Mouse (Mus musculus) myocyte (in vitro differentiated cells): Measurements from ENCODE around the gene Bicdl1. TPM values are rescaled to one million over a fixed set of nuclear protein-coding genes. Genes with fewer than 3 reads are reported as not detected.

Experiments used
- H3K27me3 ChIP-seq: one replicate; pipeline ENCODE4 v1.6.1; 2011; ENCODE audit not compliant: control insufficient read depth, insufficient read depth, insufficient read length
- H3K36me3 ChIP-seq: one replicate; pipeline ENCODE4 v1.6.1; 2011; ENCODE audit not compliant: control insufficient read depth, insufficient read depth
- H3K4me2 ChIP-seq: one replicate; pipeline ENCODE4 v1.6.1; 2011; ENCODE audit warnings: low read depth, control low read depth
- H3K4me3 ChIP-seq: one replicate; pipeline ENCODE4 v1.5.1; 2011; ENCODE audit warnings: mild to moderate bottlenecking, control low read depth, moderate library complexity
- H3K79me2 ChIP-seq: one replicate; pipeline ENCODE4 v1.6.1; 2011; ENCODE audit not compliant: control insufficient read depth, insufficient read depth
- H3ac ChIP-seq: one replicate; pipeline ENCODE4 v1.6.1; 2011; ENCODE audit not compliant: control insufficient read depth, insufficient read length
- CEBPB ChIP-seq: IDR thresholded peaks from 2 replicates; pipeline ENCODE4 v1.6.1; 2011; ENCODE audit warnings: mild to moderate bottlenecking, moderate library complexity; ENCODE audit not compliant: poor library complexity, insufficient read depth, severe bottlenecking
- E2F4 ChIP-seq: IDR thresholded peaks from one replicate; pipeline ENCODE4 v1.6.1; 2011; ENCODE audit warnings: mild to moderate bottlenecking, control low read depth, moderate library complexity; ENCODE audit not compliant: insufficient read depth
- MAX ChIP-seq: IDR thresholded peaks from one replicate; pipeline ENCODE4 v1.6.1; 2011; ENCODE audit warnings: low read depth, mild to moderate bottlenecking, control low read depth
- MYOD1 ChIP-seq, 3 experiments: IDR thresholded peaks; one replicate each; pipeline ENCODE4 v1.6.1; 2011; ENCODE audit warnings: control low read depth in 2 of 3, low read depth in 2 of 3, mild to moderate bottlenecking in 2 of 3, moderate library complexity in 1 of 3; ENCODE audit not compliant: insufficient read length in 2 of 3, control insufficient read depth in 1 of 3
- MYOG ChIP-seq, 3 experiments: IDR thresholded peaks; one replicate each; pipeline ENCODE4 v1.6.1; 2011; ENCODE audit warnings: control low read depth in 2 of 3, low read depth in 2 of 3, mild to moderate bottlenecking in 2 of 3; ENCODE audit not compliant: insufficient read length in 2 of 3, control insufficient read depth in 1 of 3, insufficient read depth in 1 of 3
- POLR2A ChIP-seq: IDR thresholded peaks from one replicate; pipeline ENCODE4 v1.6.1; 2011; ENCODE audit warnings: low read depth, mild to moderate bottlenecking, control low read depth, moderate library complexity; ENCODE audit not compliant: insufficient read length
- POLR2AphosphoS2 ChIP-seq: IDR thresholded peaks from one replicate; pipeline ENCODE4 v1.6.1; 2011; ENCODE audit warnings: low read depth, control low read depth; ENCODE audit not compliant: insufficient read length
- REST ChIP-seq: IDR thresholded peaks from one replicate; pipeline ENCODE4 v1.6.1; 2011; ENCODE audit warnings: mild to moderate bottlenecking, control low read depth, moderate library complexity; ENCODE audit not compliant: insufficient read depth, insufficient read length
- SRF ChIP-seq: IDR thresholded peaks from one replicate; pipeline ENCODE4 v1.6.1; 2011; ENCODE audit warnings: low read depth; ENCODE audit not compliant: control insufficient read depth, insufficient read length
- TCF12 ChIP-seq: IDR thresholded peaks from one replicate; pipeline ENCODE4 v1.6.1; 2011; ENCODE audit warnings: mild to moderate bottlenecking, control low read depth; ENCODE audit not compliant: poor library complexity, insufficient read depth, severe bottlenecking
- TCF3 ChIP-seq: IDR thresholded peaks from one replicate; pipeline ENCODE4 v1.6.1; 2011; ENCODE audit warnings: low read depth, control low read depth; ENCODE audit not compliant: insufficient read length
- USF1 ChIP-seq: IDR thresholded peaks from one replicate; pipeline ENCODE4 v1.6.1; 2011; ENCODE audit warnings: low read depth, mild to moderate bottlenecking, control low read depth, moderate library complexity
- polyA plus RNA-seq: library from polyadenylated mRNA; unstranded; fragments of >200 nt; fragmentation: generic; extraction: Trizol; gene quantifications from one replicate; pipeline ENCODE4 v1.2.1, GENCODE M21; 2012; ENCODE audit warnings: missing spikeins

Bicdl1 gene
- polyA plus RNA-seq, 1 experiment, result 2.8 TPM

DNA sequence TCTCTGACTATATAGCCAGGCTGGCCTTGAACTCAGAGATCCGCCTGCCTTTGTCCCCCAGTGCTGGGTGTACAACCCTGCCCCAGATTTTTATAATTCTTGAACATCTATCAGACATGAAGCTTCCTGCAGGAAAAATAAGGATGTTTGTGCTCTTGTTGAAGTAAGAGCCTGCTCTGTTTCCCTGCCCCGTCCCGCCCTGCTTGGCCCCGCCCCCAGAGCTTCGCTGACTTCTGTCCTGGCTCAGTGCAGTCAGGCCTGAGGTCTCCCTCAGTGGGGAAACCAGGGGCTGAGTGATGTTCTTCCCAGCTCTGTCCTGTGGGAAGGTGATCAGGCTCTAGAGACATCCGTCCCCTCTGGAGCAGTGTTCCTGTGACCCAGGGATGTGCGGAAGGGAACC is 108.7 kb downstream of the Bicdl1 start:
- no peaks in the 10 kb centered on the region for H3K36me3 ChIP-seq
- no peaks in the 10 kb centered on the region for H3K79me2 ChIP-seq
- H3K27me3 ChIP-seq, result no peaks in the 10 kb centered on the region
- TF ChIP-seq POLR2AphosphoS2 (no peak), E2F4 (no peak), MAX (no peak), USF1 (no peak), MYOD1 (IDR thresholded peaks at IDR 0.05; ENCODE audit: control insufficient read depth in 1 of 3, insufficient read length in 2 of 3, low read depth in 2 of 3) (no peak), TCF12 (no peak), REST (no peak), MYOG (IDR thresholded peaks at IDR 0.05; ENCODE audit: control insufficient read depth in 1 of 3, insufficient read depth in 1 of 3, insufficient read length in 2 of 3, low read depth in 2 of 3) (no peak), POLR2A (no peak), TCF3 (no peak), SRF (no peak), CEBPB (no peak)
- H3ac ChIP-seq, result no peak overlapping the region
- H3K4me3 ChIP-seq, result no peak overlapping the region
- no peak overlapping the region for H3K4me2 ChIP-seq

DNA sequence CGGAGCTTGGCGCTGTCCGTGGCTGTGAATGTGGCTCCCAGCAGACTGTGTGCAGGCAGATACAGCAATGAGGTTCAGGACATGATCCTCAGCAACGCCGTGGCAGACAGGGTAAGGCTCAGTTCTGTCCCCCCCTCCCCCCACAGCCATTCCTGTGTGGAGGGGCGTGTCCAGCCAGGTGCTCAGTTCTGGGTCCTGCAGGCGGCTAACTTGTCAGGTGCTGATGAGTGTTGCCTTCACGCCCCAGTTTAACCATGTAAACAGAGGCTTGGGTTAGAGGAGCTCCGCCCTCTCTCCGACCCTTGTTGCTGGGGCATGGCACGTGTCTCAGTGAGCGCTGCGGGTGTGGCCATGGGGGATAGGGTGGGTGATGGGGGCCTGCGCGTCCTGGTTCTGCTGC is 111.7 kb downstream of the Bicdl1 start:
- H3K79me2 ChIP-seq, result no peaks in the 10 kb centered on the region
- H3K4me2 ChIP-seq, result no peak overlapping the region
- TF ChIP-seq USF1, result no peak
- no peak for TF ChIP-seq E2F4
- TF ChIP-seq TCF12, result no peak
- no peak for TF ChIP-seq REST
- TF ChIP-seq SRF, result no peak
- no peak for TF ChIP-seq POLR2A
- TF ChIP-seq MYOD1 (IDR thresholded peaks at IDR 0.05; ENCODE audit: control insufficient read depth in 1 of 3, insufficient read length in 2 of 3, low read depth in 2 of 3), result no peak
- no peak for TF ChIP-seq TCF3
- no peak for TF ChIP-seq CEBPB
- no peak for TF ChIP-seq MYOG (IDR thresholded peaks at IDR 0.05; ENCODE audit: control insufficient read depth in 1 of 3, insufficient read depth in 1 of 3, insufficient read length in 2 of 3, low read depth in 2 of 3)
- no peak for TF ChIP-seq POLR2AphosphoS2
- no peak for TF ChIP-seq MAX
- H3K27me3 ChIP-seq, result no peaks in the 10 kb centered on the region
- H3ac ChIP-seq, result no peak overlapping the region
- no peak overlapping the region for H3K4me3 ChIP-seq
- H3K36me3 ChIP-seq, result peaks cover 4% of the 10 kb centered on the region

DNA sequence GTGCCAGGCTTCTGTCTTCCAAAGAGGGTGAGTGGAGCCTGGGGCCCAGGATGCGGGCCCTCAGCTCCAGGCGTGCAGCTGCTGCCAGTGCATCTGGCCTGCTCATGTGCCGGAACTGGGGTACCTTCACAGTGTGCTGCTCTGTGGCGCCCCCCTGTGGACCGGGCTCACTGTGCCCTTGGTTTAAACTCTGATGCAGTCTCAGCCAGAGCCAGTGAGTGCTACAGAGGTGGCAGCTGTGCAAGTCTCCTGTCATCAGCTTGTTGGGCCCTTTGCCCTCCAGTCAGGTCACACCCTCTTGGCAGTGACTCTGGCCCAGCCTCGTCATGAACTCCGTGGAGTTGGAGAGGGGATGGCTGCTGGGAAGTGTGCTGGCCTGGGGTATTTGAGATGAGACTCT is 116.5 kb downstream of the Bicdl1 start:
- TF ChIP-seq MYOG (IDR thresholded peaks at IDR 0.05; ENCODE audit: control insufficient read depth in 1 of 3, insufficient read depth in 1 of 3, insufficient read length in 2 of 3, low read depth in 2 of 3) (peak in 1 of 3 experiments; percentile 9), USF1 (no peak)
- no peaks in the 10 kb centered on the region for H3K27me3 ChIP-seq
- peaks cover 8% of the 10 kb centered on the region for H3K36me3 ChIP-seq
- H3K4me3 ChIP-seq, result no peak overlapping the region
- H3ac ChIP-seq, result no peak overlapping the region
- no peaks in the 10 kb centered on the region for H3K79me2 ChIP-seq
- no peak overlapping the region for H3K4me2 ChIP-seq

DNA sequence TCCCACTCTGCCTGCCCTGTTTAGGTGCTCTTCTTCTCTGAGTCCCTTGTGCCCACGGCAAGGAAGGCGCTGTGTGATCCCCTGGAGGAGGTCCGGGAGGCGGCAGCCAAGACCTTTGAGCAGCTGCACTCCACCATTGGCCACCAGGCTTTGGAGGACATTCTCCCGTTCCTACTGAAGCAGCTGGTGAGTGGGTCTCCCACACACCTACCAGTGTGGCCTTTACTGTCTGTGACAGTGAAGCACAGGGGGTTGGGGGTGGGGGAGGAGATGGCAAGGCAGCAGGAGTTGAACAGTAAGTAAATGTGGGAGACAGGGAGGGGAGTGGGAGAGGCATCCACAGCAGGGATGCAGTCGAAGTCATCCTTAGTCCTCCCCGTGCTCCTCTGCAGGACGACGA is 118.1 kb downstream of the Bicdl1 start:
- TF ChIP-seq MYOG (IDR thresholded peaks at IDR 0.05; ENCODE audit: control insufficient read depth in 1 of 3, insufficient read depth in 1 of 3, insufficient read length in 2 of 3, low read depth in 2 of 3), result no peak
- no peak for TF ChIP-seq CEBPB
- no peak for TF ChIP-seq MYOD1 (IDR thresholded peaks at IDR 0.05; ENCODE audit: control insufficient read depth in 1 of 3, insufficient read length in 2 of 3, low read depth in 2 of 3)
- no peak for TF ChIP-seq MAX
- TF ChIP-seq REST, result no peak
- no peak for TF ChIP-seq TCF3
- no peak for TF ChIP-seq POLR2A
- no peak for TF ChIP-seq E2F4
- TF ChIP-seq POLR2AphosphoS2, result no peak
- TF ChIP-seq TCF12, result no peak
- no peak for TF ChIP-seq SRF
- no peak for TF ChIP-seq USF1
- no peak overlapping the region for H3K4me2 ChIP-seq
- no peak overlapping the region for H3ac ChIP-seq
- H3K4me3 ChIP-seq, result no peak overlapping the region
- no peaks in the 10 kb centered on the region for H3K79me2 ChIP-seq
- H3K36me3 ChIP-seq, result peaks cover 14% of the 10 kb centered on the region
- H3K27me3 ChIP-seq, result no peaks in the 10 kb centered on the region

DNA sequence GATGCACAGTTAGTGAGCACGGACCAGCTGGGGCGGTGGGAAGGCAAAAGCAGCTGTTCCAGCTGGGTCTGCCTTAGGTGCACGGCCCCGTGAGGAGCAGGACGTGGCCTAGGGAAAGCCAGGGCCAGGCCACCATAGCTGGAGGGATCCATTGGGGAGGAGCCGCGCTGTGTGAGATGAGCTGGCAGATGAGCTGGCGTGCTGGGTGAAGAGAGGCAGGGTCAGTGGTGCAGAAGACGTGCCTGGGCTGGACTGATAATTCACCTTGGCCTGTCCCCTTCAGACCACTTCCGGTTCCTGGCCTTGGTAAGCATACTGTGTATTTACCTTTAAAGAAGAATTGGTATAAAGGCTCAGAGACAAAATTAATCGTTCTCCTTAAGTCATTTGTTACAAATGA is 119.9 kb downstream of the Bicdl1 start:
- no peak for TF ChIP-seq E2F4
- TF ChIP-seq REST, result no peak
- TF ChIP-seq MAX, result no peak
- TF ChIP-seq POLR2A, result no peak
- TF ChIP-seq MYOG (IDR thresholded peaks at IDR 0.05; ENCODE audit: control insufficient read depth in 1 of 3, insufficient read depth in 1 of 3, insufficient read length in 2 of 3, low read depth in 2 of 3), result no peak
- TF ChIP-seq CEBPB, result no peak
- TF ChIP-seq SRF, result no peak
- no peak for TF ChIP-seq TCF12
- no peak for TF ChIP-seq USF1
- TF ChIP-seq TCF3, result no peak
- TF ChIP-seq POLR2AphosphoS2, result no peak
- no peak for TF ChIP-seq MYOD1 (IDR thresholded peaks at IDR 0.05; ENCODE audit: control insufficient read depth in 1 of 3, insufficient read length in 2 of 3, low read depth in 2 of 3)

More for the DNA sequence above, 119.9 kb downstream of the Bicdl1 start:
- Histone ChIP-seq H3K4me3 (no peak overlapping the region), H3K27me3 (no peaks in the 10 kb centered on the region), H3K79me2 (no peaks in the 10 kb centered on the region), H3K36me3 (peaks cover 18% of the 10 kb centered on the region), H3K4me2 (no peak overlapping the region), H3ac (no peak overlapping the region)
